Mouse (Mus musculus): ENCODE results near the gene March10.

March10 gene

GRCm38 (mm10) chr11:105466756-105467155, 10.2 kb upstream of the March10 start:
- DNase-seq (ENCODE audit: low read depth): no peak

GRCm38 (mm10) chr11:105465488-105465887, 9.0 kb upstream of the March10 start:
- DNase-seq (ENCODE audit: low read depth): no peak

GRCm38 (mm10) chr11:105464430-105464967, 8.0 kb upstream of the March10 start:
- no peak for DNase-seq (ENCODE audit: low read depth)

GRCm38 (mm10) chr11:105459900-105460299, 3.4 kb upstream of the March10 start:
- no peak for DNase-seq (ENCODE audit: low read depth)

GRCm38 (mm10) chr11:105457041-105457440, 506 bp upstream of the March10 start:
- no peak for DNase-seq (ENCODE audit: low read depth)

GRCm38 (mm10) chr11:105455118-105455517, 1.4 kb downstream of the March10 start:
- no peak for DNase-seq (ENCODE audit: low read depth)

GRCm38 (mm10) chr11:105453084-105453483, 3.5 kb downstream of the March10 start:
- DNase-seq (ENCODE audit: low read depth): no peak

- DNase-seq (ENCODE audit: low read depth): no peak
These were observed 4.0 kb downstream of the March10 start for GRCm38 (mm10) chr11:105452504-105452903.

- no peak for DNase-seq (ENCODE audit: low read depth)
These were observed 4.9 kb downstream of the March10 start for GRCm38 (mm10) chr11:105451553-105452135.

GRCm38 (mm10) chr11:105449581-105450315, 6.8 kb downstream of the March10 start:
- no peak for DNase-seq (ENCODE audit: low read depth)

- no peak for DNase-seq (ENCODE audit: low read depth)
These were observed 8.9 kb downstream of the March10 start for GRCm38 (mm10) chr11:105447661-105448060.

GRCm38 (mm10) chr11:105446221-105446620, 10.3 kb downstream of the March10 start:
- DNase-seq (ENCODE audit: low read depth): no peak

GRCm38 (mm10) chr11:105445741-105446140, 10.8 kb downstream of the March10 start:
- DNase-seq (ENCODE audit: low read depth): no peak

- peak; percentile 72 for DNase-seq (ENCODE audit: low read depth)
These were observed 11.6 kb downstream of the March10 start for GRCm38 (mm10) chr11:105444929-105445328.

GRCm38 (mm10) chr11:105443505-105443904, 13.0 kb downstream of the March10 start:
- no peak for DNase-seq (ENCODE audit: low read depth)

- no peak for DNase-seq (ENCODE audit: low read depth)
These were observed 16.7 kb downstream of the March10 start for GRCm38 (mm10) chr11:105439796-105440195.

- DNase-seq (ENCODE audit: low read depth): no peak
These were observed 17.6 kb downstream of the March10 start for GRCm38 (mm10) chr11:105438907-105439306.

- DNase-seq (ENCODE audit: low read depth): no peak
These were observed 30.1 kb downstream of the March10 start for GRCm38 (mm10) chr11:105426441-105426840.

GRCm38 (mm10) chr11:105424643-105425042, 31.9 kb downstream of the March10 start:
- DNase-seq (ENCODE audit: low read depth): no peak

GRCm38 (mm10) chr11:105420671-105421450, 35.7 kb downstream of the March10 start:
- no peak for DNase-seq (ENCODE audit: low read depth)

GRCm38 (mm10) chr11:105419946-105420345, 36.6 kb downstream of the March10 start:
- DNase-seq (ENCODE audit: low read depth): no peak

- no peak for DNase-seq (ENCODE audit: low read depth)
These were observed 42.5 kb downstream of the March10 start for GRCm38 (mm10) chr11:105414009-105414408.

- no peak for DNase-seq (ENCODE audit: low read depth)
These were observed 47.1 kb downstream of the March10 start for GRCm38 (mm10) chr11:105409408-105409807.

Data from naive thymus-derived CD4-positive, alpha-beta T cell, adult 2 months (primary cell).